Mouse (Mus musculus): ENCODE measurements around the gene Tpgs1.
A peak's percentile ranks its signal among the peaks of the same experiment; 100 is the strongest.

The Tpgs1 gene

GRCm38 (mm10) chr10:79714996-79715395 lies 45.8 kb downstream of the Tpgs1 start:
- DNase-seq: peak; percentile 76

GRCm38 (mm10) chr10:79716254-79716987 lies 47.3 kb downstream of the Tpgs1 start, which contains the start of gene Hcn2:
Hcn2 (plus strand) TSS chr10:79716634.
- peak; percentile 84 for DNase-seq

GRCm38 (mm10) chr10:79716988-79717355 lies 47.8 kb downstream of the Tpgs1 start:
- peak; percentile 83 for DNase-seq

- peak; percentile 77 for DNase-seq
These were observed 48.6 kb downstream of the Tpgs1 start for GRCm38 (mm10) chr10:79717640-79718357.

- no peak for DNase-seq
These were observed 51.9 kb downstream of the Tpgs1 start for GRCm38 (mm10) chr10:79721089-79721488.

- no peak for DNase-seq
These were observed 53.9 kb downstream of the Tpgs1 start for GRCm38 (mm10) chr10:79723047-79723446.

GRCm38 (mm10) chr10:79723692-79724091 lies 54.5 kb downstream of the Tpgs1 start:
- no peak for DNase-seq
